Mouse (Mus musculus): ENCODE data around the gene Sgsm1.

- no peak for TF ChIP-seq CTCF (IDR thresholded peaks at IDR 0.05; ENCODE audit: control insufficient read depth, insufficient read depth, low read length)
- no peak for TF ChIP-seq POLR2A (IDR thresholded peaks at IDR 0.05; ENCODE audit: borderline replicate concordance, control insufficient read depth, low read depth, low read length)
Measured at GRCm38 (mm10) chr5:113345781-113346180, 35.2 kb upstream of the Sgsm1 start.
